Mouse (Mus musculus) liver, embryonic 14.5 days (tissue): ENCODE results near the gene Rnf220.

ENCODE experiments used
- CTCF ChIP-seq: IDR thresholded peaks from 2 replicates; pipeline ENCODE4 v1.5.1; 2016; ENCODE audit warnings: antibody characterized with exemption, low read depth, control low read depth
- EP300 ChIP-seq: IDR thresholded peaks from 2 replicates; pipeline ENCODE4 v1.6.1; 2016; ENCODE audit warnings: antibody characterized with exemption, low read depth

GRCm38 (mm10) chr4:117262101-117262913, 234.5 kb downstream of the Rnf220 start:
- TF ChIP-seq CTCF = no peak
- TF ChIP-seq EP300 = no peak
